Mouse (Mus musculus) embryonic fibroblast, embryonic 13.5 days (primary cell): ENCODE measurements at regions not wholly inside any gene's neighbourhood (a gene's known extent, or its start where the extent isn't known, plus 50 kb on each side); places are given as distances from the start of the nearest gene placed in this dataset.

Experiments used
- CTCF ChIP-seq: IDR thresholded peaks from 2 replicates; pipeline ENCODE4 v1.5.1; 2011; ENCODE audit warnings: mild to moderate bottlenecking, control low read depth, low read length, moderate library complexity, borderline replicate concordance; ENCODE audit not compliant: insufficient read depth
- POLR2A ChIP-seq: IDR thresholded peaks from 2 replicates; pipeline ENCODE4 v1.6.1; 2011; ENCODE audit warnings: low read depth, mild to moderate bottlenecking, control low read depth, low read length, moderate library complexity

- TF ChIP-seq CTCF (no peak), POLR2A (no peak)
Observed at GRCm38 (mm10) chr7:82069629-82070450, 77.7 kb upstream of the Bnc1 start.
